Mouse (Mus musculus): ENCODE measurements around the gene Rgl1.
"Not testable (repeated sequence)": the region's sequence is repeated elsewhere in the genome, so short reads cannot be mapped to it uniquely, and the experiment has no call there.

Gene Rgl1

DNA sequence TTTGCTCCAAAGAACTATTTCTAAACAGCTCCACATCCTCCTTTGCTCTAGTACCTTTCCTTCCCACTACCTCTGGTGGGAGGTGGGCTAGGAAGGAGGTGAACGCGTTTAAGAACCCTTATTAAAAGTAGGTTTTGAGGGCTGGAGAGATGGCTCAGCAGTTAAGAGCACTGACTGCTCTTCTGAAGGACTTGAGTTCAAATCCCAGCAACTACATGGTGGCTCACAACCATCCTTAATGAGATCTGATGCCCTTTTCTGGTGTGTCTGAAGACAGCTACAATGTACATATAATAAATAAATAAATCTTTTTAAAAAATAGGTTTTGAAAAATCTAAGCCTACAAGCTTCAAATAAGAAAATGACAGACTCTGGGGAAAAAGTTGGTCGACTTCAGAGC, 19.3 kb upstream of the Rgl1 start:
- not testable (repeated sequence) for ATAC-seq (ENCODE audit: low TSS enrichment)

DNA sequence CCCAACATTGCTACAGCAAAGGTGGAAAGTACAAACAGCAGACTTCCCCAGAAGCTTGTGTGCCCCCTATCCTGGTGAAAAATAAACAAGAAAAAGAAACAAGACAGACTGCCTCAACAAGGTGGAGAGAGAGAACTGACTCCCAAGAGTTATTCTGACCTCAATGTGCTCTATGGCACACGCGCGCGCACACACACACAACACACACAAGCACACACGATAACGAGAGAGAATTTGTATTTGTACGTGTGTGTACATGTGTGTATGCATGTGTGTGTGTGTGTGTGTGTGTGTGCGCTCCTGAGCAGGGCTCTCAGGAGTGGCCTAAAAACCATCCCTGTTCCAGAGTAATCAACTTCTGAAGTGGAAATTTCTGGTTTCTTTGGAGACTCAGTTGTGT, 18.5 kb upstream of the Rgl1 start:
- ATAC-seq (ENCODE audit: low TSS enrichment) = no peak

DNA sequence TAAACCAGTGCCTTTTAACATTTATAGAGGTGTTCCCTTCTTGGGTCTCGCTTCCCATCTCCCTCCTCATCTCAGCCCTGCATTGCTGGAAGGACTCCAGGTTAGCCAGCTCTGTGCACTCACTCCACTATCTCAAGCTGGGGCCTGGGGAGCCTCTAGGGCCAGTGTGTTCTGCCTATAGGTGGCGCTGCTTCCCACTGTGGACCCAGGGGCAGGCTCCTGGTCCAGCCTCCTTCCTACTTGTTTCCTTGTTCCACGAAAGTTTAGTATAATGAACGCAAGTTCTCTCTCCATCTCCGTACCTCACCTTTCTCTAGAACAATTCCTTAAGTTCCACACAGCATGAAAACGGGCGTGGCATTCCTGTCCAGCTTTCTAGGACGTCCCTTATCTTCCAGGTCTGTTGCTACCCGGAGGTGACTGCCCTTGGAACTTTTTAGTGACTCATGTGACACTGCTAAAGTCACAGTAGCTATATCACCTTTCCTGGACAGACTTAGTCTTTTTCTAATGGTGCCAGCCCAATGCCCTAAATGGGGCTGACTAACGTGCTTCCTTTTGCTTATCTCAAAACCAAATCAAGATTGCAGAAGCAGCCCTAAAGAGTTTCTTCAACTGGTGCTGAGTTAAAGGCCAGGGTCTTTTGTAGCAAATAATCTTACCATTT, 13.1 kb upstream of the Rgl1 start:
- peak; percentile 86 for ATAC-seq (ENCODE audit: low TSS enrichment)

DNA sequence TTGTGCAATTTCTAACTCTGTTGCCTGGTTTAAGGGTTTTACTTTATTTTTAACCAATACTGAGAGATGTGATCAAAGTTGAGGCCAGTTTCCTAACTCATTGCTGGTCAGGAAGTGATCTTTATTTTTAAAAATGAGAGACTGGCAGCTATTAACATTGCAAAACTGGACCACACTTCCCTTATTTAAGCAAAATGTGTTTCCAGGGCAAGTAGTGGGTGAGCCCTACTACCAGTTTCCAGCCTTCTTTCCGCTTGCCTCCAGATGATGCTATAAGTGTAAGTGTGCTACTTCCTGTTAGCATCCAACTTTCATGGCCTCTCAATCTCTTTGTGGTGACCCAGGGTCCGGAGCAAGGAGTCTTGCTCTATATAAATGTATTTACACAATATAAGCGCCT, 8.4 kb upstream of the Rgl1 start:
- not testable (repeated sequence) for ATAC-seq (ENCODE audit: low TSS enrichment)

DNA sequence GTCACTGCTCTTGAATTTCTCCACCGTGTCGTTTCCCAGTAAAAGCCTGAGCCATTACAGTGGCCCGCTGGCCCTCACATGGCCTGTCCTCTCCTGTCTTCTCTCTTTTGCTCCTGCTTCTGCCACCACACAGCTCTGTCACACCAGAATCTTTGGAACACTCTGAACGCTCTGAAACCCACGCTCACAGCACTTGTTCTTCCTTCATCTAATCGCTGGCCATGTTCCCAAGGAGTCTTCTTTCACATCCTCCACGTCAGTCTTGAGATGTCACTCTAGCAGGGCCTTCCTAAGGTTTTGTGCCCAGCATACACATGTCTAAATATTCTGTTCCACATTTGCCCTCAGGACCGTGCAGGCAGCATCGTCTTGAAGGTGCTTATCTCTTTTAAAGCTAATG, 4.9 kb upstream of the Rgl1 start:
- peak; percentile 35; the same call in 1 of the 2 replicates for ATAC-seq (ENCODE audit: low TSS enrichment)

DNA sequence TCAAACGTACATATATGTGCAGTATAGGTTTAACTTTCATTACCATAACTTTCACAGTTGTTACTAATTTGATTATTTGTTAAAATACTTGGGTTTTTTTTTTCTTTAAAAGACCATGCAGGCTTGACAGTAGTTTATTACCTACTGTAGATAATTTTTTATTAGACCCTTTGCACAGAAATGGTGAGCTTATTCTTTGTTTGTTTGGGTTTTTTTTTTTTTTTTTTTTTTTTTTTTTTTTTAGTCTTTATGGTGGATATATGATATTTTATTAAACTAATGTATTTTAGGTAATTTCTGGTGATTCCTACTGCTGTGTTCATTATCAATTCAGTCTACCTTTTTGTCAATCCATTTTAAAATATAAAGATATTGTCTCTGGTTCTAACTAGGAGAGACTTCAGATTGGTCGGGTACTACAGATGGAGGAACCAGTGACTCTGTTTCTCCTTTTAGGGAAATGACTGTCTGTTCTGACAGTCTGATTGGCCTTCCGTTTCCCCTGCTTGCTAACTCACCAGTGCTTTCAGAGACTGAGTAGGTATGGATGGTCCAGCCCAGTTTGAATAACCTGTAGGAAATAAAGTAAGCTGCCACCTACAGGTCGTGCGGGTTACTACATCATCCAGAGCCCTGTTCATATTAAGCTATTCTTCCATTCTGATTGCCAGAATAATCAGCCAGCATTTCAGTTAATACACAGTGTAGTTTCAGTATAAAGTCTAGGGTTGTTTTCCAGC, 1.8 kb upstream of the Rgl1 start:
- peak; percentile 36 for ATAC-seq (ENCODE audit: low TSS enrichment)

DNA sequence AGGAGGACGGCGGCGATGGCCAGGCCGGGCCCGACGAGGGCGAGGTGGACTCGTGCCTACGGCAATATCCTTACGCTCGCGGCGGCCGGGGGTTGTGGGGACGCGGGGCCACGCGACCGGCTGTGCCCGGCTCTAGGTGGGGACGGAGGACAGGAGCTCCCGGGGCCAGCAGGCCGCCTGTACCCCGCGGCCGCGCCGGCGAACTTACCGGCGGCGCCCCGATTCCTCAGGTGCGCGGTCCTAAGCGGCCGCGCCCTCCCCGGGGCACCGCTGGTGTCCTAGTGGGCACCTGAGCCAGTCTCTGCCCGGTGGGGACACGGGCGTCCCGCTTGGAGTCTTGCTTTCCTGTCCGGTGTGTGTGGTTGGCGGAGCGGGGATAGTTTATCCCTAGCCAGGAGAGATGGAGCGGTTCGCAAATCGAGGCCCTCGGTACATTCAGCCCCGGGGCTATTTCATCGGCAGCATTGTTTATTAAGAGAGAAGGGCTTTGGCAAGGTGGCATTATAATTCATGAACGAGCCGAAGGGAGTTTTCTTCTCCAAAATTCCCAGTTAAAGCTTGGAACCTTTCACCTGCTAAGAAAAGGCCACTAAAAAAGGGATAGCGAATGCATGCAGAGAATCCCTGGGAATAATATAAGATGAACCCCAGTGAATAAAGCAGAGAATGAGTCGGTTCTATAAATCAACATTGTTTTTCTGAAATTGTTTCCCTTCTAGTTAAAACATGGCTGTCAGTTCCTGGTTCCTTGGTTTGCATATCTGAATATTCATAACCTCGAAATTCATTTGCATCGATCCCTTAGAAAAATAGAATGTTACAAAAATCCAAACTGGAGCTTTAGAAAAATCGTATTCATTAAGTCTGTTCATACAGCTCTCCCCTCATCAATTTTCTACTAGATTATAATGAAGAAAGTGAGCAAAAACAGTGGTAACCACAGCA, 925 bp upstream of the Rgl1 start:
- peak; percentile 26 for ATAC-seq (ENCODE audit: low TSS enrichment)

DNA sequence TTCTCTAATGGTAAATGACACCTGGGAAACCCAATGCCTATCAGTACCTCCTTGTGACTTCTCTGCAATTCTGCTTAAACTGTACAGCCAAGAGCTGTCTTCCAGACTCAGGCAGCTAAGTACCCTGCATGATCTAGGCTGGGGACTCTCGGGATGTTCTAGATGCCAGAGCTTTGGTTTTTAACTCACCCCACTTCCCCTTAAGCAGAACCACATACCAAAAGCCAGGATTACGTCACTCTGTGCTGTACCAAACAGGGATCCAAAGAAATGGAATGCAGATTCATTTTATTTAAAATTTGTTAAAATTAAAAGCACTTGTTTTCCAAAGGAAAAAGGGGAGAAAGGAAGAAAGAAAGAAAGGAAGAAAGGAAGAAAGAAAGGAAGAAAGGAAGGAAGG, 4.4 kb downstream of the Rgl1 start:
- no peak for ATAC-seq (ENCODE audit: low TSS enrichment)

DNA sequence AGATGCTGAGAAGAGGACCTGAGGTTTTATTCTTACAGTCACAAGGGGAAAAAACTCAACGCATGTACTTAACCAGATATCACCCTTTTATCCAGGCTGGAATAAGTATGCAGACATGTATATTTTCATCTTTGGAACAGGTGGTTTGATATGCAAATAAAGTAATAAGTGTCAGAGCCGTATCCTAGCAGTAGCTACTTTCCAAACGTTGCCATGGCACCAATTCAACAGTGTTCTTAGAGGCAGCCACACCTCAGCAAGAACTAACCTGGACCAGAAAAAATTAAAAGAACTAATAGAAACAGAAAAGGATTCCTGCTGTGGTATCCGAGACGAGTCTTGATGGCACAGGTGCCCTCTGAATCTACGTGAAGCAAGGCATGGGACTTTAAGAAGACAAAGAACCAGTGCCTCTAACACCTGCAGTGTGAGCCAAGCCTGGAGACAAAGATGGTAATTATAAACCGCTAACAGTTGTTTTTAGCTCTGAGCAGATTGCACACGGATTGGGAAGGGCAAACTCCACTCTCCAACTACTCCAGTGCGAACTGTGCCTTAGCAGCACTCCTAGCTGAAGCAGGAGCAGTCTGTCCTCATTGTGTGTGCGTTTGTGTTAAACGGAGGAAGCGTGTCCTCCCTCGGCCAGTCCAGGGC, 15.7 kb downstream of the Rgl1 start, which contains the start of gene Apobec4:
Apobec4 (plus strand) TSS at position 240 of the 654 bp plus-strand sequence.
- peak; percentile 90 for ATAC-seq (ENCODE audit: low TSS enrichment)

DNA sequence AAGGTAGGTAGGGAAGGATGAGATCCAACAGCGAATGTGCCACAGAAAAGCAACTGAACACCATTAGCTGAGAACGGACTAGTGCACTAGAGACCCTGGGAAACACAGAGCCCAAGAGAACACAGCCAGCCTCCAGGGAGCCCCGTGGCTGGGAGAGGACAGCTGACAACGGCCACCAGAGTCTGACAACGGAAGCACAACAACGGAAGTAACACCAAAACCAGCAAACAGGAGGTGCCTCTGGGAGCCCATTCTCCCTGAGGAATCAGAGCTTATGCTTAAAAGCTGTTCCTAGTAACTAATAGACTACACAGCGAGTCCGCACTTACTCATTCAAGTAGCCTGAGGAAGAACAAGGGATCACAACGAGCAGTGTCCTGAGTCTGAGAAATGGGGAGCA, 16.9 kb downstream of the Rgl1 start:
- ATAC-seq (ENCODE audit: low TSS enrichment) = no peak

DNA sequence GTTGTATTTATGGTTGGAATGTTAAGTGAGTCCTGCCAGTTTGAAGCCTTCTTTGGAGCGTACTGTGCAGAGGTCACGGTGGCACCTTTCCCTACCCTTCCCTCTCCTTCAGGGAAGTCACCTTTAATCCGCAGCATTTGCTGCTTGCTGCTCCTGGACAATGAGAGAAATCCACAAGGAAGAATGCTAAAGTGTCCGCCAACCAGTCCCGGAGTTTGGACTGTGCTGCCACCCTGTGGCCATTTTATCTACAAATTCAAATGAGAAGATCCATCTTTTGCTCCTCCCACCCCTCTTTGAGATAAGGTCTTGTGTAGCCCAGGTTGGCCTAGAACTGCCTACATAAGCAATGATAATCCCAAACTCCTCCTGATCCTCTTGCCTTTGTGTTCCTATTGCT, 19.7 kb downstream of the Rgl1 start:
- ATAC-seq (ENCODE audit: low TSS enrichment) = peak; percentile 55

DNA sequence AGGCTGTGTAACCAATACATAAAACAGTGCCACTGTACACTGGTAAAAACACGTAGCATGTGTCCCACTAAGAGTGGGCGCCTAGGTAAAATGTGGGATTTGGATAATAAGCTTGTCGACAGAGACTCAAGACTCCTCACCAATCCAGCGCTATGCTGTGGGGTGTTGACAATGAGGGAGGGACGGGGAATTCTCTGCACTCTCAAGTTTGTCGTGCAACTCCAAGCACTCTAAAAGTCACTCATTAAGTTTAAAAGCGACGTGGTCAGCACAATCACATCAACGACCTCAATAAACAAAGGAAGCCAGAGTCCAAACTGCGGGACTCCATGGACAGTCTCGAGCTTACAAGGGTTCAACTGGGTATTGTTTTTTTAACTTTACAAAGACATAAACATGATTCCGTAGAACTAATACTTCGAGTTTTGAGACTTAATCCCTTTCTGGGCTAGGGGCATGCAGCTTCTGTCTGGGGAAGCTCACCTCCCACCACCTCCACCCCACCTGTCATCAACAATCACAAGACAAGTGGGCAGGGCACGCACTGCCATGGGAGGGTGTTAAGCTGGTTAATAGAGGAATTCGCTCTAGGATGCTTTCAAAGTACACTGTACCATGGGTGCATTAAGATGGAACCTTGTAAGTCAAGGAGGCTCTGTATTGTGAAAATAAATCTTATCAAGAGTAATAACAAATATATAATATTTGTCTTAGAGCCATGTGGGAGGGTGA, 22.9 kb downstream of the Rgl1 start:
- ATAC-seq (ENCODE audit: low TSS enrichment) = no peak

DNA sequence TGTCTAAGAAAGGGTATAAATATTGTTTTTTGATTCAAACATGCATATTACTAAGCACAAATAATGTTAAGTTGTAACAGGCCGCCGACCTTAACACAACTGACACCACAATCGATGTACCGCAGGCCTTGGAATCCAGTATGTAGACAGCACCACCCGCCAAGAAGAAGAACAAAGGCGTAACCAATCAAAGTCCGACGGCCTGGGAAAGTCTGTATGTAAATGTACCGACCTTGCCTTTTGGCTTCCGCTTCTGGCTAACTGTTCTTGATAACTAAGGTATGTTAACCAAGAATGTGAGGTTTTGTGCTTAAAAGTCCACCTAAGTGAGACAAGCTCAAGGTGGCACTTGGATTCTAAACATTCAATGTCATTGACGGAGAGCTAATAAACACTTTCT, 26.8 kb downstream of the Rgl1 start:
- no peak for ATAC-seq (ENCODE audit: low TSS enrichment)

DNA sequence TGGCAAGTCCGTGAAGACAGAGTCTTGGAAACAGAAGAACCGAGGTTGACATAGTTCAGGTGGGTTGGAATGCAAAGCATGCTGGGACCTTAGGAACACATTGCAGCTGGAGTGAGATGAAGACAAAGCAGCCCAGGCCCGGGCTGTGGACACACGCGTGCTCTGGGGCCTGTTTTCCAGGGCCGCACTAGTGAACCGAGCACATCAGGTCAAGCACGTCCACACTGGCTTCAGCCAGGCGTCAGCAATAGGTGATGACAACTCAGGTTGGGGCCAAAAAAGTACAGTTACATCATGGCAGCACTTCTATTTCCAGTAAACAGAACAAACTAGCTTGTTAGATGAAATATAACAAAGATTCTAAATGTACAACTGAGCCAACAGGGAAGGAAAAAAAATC, 27.4 kb downstream of the Rgl1 start:
- no peak for ATAC-seq (ENCODE audit: low TSS enrichment)

DNA sequence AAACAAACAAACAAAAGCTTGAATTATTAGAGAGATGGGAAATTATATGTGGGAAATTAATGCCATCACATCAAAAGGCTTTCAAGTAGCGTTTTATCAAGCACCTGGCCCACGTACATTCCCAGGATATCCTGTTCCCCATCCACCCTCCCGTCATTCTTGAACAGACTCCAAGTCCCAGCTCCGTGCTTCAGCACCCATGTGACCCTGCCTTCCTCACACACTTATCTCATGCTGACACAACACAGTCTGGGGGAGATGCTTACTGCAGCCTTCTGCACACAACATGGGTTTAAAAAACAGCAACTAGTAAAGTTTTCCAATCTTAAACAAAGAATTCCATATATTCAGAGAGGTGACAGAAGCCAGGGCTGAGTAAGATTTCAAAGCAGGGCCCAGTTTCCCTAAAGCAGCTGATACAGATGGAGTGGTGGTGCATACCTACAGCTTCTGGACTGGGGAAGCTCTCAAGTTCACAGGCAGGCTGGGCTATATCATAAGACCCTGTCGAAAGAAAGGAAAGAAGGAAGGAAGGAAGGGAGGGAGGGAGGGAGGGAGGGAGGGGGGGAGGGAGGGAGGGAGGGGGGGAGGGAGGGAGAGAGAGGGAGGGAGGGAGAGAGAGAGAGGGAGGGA, 38.4 kb downstream of the Rgl1 start:
- no peak for ATAC-seq (ENCODE audit: low TSS enrichment)

DNA sequence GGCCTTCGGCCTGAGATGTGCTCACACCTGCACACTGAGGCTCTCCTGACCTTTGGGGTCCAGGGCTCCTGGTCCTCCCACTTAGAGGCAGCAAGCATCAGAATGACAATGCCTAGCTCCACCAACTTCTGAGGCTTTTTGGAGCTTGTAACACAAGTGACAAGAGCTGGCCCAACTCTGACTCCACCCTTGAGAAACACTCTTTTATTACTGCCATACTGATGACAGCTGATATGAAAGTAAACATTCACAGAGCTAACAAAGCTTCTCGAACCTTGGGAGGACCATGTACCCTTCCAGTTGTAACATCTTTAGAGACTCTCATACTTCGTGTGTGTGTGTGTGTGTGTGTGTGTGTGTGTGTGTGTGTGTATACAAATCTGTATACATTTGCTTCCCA, 40.1 kb downstream of the Rgl1 start:
- ATAC-seq (ENCODE audit: low TSS enrichment) = no peak

DNA sequence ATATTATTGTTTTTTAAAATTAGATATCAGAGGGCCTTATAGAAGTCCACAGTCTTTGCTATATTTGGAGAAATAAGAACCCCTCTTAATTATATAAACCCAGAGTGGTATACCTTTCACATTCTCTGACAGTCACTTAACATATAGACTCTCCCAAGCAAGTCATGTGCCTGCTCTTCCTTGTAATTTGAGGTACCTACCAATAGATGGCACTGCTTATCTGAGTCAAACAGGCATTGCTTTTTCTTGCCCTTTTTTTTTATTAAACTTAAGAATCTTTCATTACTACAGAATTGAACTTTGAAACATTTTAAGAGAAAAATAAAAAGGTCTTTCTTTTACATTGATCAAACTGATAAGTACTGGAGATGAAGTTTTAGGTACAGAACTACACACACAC, 41.9 kb downstream of the Rgl1 start:
- ATAC-seq (ENCODE audit: low TSS enrichment) = no peak

DNA sequence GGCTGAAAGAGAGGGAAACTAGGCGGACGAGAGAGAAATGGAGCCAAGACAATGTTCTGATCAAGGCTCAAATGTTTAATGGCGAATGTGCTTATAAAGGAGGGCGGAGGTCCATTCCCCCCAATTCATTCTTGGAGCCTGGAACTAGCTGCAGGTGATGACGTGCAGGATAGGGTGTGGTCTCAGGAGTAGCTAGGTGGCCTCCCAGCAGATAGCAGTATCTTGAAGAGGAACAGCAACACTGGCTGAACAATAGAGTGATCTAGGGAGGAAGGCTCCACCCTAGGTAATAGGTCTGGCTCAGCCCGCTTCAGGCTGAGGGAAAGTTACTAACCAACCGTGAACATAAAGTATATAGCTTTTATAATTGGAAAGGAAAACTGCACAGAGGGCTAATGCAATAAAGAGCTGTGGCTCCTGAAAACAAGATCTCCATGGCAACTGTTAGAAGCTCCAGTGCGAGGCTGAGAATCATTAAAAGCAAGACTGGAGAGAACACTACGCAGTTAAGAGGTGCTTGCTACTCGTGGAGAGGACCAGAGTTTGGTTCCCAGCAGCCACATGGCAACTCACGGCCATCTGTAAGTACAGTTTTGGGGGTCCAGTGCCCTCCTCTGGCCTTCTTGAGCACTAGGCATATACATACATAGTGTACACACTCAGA, 44.5 kb downstream of the Rgl1 start:
- no peak for ATAC-seq (ENCODE audit: low TSS enrichment)

DNA sequence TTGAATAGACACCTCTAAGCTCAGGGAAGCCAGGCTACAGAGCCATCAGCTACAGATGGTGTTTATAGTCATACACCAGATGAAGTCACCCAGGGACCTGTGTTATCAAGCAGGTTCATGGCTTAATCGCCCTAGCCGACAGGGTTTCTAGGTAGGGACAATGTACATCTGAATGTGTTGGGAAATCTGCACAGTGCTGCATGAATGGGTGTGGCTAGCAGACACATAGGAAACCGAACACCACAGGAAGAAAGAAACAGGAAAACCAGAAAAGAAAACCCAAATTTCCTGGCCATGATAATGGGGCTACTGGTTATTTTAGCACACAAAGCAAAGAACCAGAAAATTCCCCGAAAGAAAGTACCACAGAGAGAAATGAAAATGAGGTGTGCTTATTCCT, 45.2 kb downstream of the Rgl1 start:
- ATAC-seq (ENCODE audit: low TSS enrichment) = no peak

DNA sequence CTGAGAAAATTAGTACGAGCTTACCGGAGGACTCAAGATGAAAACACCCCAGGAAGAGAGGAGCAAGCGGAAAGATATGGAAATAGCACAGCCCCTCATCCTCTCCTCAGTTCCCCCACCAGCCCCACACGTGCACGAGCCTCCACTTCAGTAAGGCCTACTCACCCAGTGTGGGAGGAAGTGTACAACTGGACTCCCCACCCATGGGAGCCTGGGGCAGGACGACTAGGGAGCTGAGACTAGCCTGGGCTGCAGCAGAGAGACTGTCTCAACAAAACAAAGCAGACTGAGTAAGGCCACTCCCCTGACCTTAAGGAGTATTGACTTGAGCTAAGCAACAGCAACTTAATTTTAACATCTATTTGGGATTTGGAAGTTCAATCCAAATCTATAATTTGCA, 48.0 kb downstream of the Rgl1 start:
- no peak for ATAC-seq (ENCODE audit: low TSS enrichment)
